Mouse (Mus musculus): ENCODE results near the gene Adat3.

DNA sequence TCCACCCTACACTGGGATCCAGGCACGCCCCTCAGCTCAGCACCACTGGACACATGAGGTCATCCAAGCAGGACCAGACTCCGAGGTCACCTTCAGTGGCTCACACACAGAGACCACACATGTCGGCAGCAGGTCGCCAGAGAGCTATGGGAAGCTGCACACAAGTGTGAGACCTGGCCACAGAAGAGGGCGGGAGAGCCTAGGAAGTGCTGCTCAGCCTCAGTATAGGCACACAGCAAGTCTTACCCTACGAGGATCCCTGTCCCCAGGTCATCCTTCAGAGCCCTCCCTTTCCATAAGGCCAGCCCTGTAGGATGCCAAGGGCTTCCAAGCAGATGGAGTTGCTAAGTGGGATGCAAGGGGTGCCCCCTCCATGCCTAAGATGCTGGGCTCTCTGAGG is 48.7 kb upstream of the Adat3 start:
- no peak for TF ChIP-seq CTCF (IDR thresholded peaks at IDR 0.05; ENCODE audit: low read depth)
- no peak for TF ChIP-seq EP300 (IDR thresholded peaks at IDR 0.05; ENCODE audit: low read depth)

All from liver, postnatal 0 days (tissue).